Mouse (Mus musculus) thymus, postnatal 14 days (tissue): Measurements from ENCODE around the gene Lyrm1.

Experiments
- DNase-seq: peaks from one replicate; pipeline ENCODE4 v3.0.0; 2021

Gene Lyrm1

DNA sequence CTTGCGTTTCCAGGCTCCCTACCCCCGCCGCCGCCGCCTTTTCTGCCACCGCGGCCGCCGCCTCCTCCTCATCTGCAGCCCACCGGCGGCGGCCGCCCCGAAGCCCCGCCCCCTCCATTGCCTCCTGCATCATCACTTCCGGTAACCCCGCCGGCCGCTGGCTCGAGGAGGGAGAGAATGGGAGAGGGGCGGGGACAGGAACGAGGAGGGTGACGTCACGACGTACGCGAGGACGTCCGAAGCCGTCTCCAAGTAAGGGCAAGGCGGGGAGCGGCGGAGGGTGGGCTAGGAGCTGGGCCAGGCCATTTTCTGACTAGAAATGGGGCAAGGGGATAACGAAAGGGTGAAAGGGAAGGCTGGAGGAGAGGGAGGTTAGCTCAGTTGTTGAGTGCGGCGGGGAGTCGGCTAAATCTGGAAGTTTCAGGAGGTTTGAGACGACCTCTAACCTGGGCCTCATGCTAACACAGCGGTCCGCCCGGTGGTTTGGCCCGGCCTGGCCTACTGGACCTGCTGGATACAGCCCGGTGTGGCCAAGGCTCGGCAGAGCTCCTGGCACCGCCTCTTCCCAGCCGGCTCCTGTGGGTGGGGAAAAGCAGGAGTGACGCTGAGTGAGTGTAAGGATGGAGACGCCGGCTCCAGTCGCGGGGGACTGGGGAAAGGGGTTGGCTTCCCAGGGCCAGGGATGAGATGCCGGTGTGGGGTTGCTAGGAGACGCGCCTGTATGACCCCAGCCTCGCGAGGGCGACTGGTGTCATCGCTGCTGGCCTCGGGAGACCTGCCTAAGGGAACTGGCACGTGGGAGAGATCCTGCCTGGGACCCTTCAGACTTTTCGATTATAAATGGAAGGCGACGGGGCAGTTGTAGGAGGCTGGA is at the start of gene Lyrm1, which contains the start of gene Dcun1d3:
Gene Lyrm1, plus strand, starts transcription at position 223 of the 874 bp plus-strand sequence.
Gene Dcun1d3, minus strand, starts transcription at position 660 of the 874 bp plus-strand sequence.
- peak; percentile 99 for DNase-seq

DNA sequence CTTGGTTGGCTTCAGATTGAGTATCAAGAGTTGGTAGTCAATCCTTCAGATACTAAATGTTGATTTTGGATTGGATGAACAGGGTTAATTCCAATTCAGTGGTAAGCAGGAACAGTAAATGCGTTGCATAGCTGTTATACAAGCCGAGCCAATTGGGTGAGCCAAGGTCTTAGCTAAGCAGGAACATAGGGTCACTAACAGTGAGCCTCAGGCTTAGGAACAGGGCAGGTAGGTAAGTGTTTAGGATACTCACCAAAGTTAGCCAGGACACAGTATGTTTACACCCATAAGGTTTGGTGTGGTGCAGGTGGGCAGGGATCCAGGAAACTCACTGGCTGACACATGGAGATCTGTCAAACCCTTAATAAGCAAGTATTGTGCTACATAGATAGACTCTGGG is 48.3 kb upstream of the Lyrm1 start:
- no peak for DNase-seq

DNA sequence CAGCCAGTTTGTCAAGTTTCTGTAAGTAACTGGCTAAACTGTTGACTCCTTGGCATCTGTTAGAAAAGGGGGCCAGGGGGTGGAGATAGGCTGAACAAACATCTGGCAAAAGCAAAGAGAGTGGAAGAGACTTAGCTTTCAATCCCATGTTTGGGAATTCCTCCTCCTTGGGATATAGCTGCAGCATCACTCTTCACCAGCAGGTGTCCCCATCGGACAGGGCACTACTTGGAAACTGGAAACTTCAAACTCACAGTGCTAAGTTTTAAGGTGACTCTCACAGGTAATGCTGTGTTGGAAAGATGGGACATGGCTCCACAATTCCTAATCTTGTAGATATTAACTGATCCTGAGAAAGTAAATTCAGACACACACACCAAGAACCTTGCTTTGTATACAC is 46.6 kb upstream of the Lyrm1 start:
- peak; percentile 35 for DNase-seq

DNA sequence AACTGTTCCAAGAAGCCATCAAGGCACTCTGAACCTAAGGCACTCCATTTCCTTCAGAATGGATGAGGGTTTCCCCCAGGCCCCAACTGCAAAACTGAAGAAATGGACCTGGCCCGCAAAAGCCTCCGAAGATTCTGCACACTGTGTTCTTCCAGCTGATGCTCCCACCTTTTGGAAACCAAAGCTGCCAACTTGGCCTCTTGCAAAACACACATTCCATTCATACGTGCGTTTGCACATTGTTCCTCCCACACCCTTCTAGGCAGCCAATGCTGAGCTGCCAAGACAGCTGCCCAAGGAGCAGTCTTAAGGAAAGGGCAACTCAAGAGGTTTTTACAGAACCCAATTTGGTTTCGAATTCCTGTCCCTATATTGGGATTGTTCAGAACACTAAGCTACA is 44.9 kb upstream of the Lyrm1 start:
- no peak for DNase-seq

DNA sequence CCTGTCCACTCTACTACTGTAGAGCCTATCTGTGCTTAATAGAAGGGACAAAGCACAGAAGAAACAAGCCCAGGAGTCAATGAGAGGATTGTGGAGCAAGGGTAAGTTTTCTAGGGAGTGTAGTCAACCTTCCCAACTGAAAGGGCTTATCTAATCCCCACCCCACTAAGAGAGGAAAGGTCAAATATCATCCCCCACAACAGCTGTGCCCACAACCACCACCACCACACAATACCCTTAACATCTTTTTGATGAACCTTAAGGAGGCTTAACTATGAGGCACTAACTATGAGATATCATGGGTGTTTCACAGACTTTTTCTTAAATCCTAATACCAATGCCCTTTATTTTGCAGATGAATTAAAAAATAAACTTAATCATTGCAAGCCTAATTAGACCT is 43.2 kb upstream of the Lyrm1 start:
- no peak for DNase-seq

DNA sequence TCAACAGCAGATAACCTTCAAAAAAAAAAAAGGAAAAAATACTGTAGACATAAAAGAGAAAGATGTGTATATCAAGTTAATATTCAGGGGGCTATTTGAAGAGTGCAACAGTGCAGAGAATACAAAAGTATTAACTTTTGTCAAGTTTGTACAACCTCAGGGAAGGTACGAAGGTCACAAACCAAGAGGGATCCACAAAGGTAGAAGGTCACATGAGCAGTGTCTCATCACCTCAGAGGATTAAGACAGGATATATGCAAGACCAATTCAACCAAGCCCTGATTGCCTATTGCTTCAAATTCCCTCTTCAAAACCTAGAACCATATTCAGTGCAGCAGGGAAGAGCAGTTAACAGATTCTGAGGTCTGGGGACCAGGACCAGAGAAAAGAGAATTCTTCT is 42.5 kb upstream of the Lyrm1 start:
- no peak for DNase-seq

DNA sequence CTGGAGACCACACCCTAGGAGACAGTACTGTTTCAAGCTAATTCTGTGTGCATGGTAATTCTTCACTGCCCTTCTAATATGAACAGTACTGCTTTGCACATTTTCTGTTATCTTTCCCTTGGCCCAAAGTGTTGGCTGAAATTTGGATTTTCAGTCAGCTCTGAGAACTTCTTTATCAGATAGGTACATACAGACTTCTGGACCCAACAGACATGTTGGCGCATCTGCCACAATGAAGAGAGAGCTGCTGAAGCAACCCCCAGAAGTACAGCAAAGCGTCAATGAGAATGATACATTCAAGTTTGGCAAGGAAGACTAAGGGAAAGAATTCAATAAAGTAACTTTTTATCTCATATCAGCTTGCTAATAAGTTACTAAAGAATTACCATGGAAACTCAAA is 41.3 kb upstream of the Lyrm1 start:
- DNase-seq, result no peak

DNA sequence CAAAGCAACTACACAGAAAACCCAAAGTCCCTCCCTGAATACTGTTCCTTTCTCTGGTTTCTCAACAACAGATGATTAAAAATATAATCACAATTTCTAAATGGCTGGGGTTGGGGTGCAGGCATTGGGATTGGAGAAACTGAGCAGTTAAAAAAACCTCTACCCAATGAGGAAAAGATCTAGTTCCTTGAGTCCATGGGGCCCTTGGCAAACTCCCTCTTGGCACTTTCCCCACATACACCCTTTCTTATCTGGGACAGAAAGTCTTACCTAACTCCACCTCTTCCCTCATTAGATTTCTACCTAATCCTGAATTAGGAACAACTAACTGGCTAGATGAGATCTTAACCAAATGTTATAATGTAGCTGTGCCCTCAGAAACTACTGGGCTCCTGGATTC is 40.6 kb upstream of the Lyrm1 start:
- DNase-seq, result no peak

DNA sequence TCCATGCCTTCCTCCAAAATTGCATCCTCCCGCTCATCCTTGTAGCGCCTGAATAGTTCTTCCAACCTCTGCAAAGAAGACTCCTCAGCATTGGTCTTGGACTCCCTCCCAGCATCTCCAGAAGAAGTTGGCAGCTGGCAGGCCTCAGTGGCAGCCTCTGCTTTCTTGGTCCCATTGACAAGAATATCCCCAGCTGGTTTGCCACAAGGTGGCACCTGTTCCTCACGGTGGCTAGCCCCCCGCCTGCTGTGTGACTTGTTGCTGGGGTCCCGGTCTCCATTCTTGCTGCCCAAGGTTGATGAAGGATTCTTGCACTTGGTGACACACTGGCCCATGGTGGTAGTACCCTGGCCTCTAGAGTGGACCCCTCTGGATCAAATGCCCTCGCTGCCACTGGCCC is 36.2 kb upstream of the Lyrm1 start:
- peak; percentile 25 for DNase-seq

DNA sequence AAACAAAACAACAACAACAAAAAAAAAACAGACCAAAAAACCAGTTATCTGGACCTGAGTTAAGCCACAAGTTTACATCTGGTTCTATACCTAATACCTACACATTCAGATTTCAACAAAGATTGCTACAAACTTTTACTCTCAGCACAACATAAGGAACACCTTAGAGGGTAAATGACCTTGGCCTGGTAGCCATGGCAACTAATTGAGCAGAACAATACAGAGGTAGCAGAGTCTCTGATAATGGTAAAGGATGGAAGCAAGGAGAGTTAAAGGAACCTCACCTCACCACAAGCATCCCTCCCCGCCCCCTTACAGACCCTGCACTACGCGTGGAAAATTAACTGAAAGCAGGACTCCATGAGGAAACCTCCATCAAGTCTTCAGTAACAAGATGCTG is 35.5 kb upstream of the Lyrm1 start:
- no peak for DNase-seq

DNA sequence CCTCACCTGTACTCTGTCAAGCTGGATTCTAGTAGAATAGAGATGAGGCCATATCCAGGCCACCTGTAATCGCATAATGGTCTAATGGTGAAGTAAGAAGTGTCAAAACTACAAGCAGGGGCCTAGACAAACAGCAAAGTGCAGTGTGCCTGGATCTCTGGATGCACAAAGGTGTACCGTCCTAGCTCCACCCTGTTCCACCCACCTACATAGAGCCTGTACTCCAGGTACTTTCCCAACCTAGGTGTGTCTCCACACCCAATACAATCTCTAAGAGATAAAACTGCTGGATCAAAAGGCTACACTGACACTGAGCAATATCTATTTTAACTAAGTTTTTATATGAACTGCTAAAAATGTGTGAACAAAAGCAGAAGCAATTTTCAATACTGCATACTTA is 35.1 kb upstream of the Lyrm1 start:
- DNase-seq, result no peak

DNA sequence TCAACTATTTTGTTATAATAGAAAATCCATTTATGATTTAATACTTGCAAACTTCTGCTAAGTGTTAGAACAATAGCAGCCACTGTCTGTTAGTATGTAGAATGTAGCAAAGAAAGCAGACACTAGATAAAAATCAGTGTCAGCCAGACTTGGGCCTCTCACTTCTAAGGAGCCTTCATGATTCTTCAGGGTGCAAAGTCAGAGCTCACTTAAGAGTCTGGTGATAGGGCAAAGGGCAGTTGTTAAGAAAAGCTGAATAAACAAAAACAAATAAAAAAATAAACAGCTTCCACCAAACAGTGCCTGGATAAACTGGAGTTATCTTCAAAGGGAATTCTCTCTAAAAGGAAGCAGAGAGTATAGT is 34.7 kb upstream of the Lyrm1 start:
- DNase-seq, result no peak

DNA sequence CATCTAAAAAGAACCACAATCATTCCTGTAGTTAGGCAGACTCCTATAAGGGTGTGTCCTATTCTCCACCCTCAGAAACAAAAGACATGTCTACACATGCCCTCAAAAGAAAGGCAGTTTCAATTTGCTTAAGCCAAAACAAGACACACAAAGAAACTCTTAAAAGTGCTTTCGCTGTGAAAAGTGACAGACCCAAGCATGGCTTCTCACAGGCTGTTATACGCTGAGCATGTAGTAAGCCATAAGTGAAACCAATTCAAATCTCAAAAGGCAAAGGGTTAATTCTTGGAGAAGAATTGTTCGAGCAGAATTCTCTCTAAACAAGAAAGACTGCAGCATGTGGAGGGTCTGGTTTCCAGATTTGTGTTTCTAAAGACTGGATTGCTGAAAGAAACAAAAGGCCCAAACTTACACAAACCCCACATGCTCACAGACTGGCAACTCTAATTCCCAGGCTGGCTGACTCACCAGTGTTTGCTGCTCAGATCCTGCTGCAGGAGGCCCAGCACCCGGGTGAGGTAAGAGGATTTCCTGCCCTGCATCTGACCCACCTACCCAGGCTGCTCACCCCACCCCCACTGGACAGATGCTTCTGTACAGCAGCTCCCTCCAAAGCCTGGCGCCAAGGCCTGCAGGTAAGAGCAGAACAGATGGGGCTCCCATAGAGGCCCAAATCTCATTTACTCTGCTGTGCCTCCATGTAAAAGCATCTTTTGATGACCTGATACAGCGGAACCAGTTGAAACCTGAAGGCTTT is 34.1 kb upstream of the Lyrm1 start:
- DNase-seq, result peak; percentile 68

DNA sequence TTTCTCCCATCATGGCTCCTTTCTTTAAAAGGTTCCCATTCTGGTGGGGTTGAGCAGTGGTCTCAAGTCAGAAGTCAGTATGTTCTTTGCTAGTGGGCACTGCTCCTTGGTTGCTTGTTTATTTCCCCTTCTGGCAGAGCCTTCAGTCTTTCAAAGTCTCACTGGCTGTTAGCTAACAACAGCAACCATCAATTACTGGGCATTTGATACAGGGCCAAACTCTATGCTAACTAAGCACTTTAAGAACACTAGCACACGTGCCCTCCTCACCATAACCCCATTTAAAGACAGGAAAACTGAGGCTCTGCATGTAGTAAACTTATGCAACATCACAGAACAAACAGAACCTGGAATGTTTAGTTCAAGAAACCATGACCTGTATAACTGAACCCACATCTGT is 33.5 kb upstream of the Lyrm1 start:
- no peak for DNase-seq

DNA sequence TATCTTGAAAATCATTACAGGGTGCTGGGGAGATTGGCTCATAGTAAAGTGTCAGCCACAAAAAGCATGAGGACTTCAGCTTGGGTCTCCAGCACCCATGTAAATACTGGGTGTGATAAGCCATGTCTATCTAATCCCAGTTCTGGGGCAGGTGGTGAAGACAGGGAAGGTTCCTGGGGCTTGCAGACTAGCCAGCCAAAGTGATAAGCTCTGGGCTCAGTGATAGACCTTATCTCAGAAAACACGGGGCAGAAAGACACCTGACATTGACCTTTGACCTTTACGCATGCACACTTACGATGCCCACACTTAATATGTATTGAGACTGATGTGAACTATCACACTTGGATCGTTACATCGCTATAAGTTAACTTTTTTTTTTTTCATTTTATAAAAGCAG is 31.2 kb upstream of the Lyrm1 start:
- no peak for DNase-seq

DNA sequence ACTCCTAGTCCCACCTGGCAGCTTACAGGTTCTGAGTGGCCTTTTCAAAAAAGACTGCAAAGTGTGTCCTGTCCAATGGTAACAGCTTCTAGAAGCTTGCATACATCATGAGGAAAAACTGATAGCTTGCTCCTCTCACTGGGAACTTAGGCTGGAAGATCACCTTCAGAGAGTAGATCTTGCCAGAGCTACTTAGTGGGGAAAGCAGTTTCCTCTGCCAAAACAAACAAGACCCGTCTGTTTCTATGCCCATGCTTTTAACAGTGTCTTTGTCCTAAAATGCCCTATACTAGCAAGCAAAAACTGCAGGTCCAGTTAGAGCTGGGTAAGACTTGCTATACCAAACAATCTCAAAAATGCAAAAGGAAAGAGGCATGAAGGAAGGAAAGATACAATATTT is 29.5 kb upstream of the Lyrm1 start:
- DNase-seq, result no peak

DNA sequence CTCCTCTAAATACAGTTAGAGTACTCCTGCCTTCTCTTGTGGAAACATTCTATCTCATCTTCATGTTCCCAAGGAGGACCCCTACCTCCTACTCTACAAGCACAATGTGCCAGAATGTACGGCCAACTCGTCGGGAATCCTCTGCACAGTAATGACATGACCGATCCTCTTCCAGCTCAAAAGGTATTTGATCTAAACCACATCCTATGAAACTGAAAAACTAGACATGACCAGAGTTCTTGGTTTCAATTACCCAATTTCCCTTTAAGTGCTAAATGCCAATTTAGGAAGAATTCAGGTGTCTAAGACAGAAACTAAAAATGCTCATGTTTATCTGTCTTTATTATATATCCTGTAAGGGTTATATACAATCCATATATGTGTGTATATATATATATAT is 23.5 kb upstream of the Lyrm1 start:
- no peak for DNase-seq

DNA sequence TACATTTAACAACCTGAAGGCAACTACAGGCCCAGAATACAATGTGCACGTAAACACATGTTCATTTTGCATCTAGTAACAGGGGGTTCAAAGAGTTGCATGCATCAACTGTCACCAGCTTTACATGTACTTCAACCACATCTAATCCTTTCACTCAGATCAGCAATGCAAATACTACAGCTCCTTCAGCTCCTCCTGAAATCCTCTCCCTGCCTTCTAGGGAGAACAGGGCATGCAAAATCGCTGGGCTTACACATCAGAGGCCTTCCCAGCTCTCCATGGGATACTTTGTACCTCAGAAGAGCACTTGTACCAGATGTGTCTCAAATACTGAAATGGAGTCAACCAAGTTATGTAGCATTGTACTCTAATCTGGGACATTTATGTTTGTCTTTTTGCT is 22.6 kb upstream of the Lyrm1 start:
- DNase-seq, result no peak

DNA sequence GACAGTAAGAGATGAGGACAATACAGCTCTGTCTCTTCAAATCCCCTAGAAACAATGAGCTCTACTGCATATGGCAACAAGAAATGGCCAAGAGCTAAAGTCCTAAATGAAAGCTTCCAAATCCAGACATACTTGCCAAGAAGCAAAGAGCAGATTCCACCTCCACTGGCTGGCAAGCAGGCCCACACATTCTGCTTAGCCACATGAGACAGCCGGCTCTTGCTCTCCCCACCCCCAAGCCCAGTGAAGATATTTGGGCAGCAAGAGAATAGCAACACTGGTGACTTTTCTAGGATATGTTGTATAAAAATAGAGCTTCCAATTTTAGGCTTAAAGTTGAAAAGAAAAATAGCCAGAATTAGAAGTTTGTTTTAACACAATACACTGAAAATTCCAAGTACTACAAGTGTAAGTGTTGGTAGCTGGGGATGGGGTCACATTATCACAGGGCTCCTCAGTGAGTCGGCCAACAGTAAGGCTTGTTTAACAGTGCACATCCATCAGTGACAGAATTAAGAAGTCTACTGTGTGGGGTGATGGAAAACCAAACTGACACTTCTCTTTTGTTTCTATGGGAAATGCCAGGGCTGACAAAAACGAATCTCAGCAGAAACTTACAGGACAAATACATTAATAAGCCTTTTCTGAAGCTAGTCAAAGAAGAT is 19.8 kb upstream of the Lyrm1 start:
- no peak for DNase-seq

DNA sequence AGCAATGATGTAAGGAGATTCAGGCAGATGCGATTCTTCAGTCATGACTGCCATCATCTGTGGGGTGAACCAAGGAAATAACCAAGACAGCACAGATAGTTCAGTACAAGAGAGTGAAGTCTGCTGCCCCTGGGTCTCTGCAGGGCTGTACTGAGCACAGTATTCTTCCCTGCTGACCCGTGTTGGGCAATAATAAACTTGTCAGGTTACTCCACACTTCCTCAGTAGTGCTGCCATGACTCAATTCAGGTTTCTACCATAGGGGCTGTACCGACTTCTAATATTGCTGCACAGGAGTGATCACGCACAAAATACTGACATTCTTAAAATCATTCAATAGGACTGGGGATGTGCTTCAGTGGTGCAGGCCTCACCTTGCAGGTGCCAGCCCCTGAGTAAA is 16.5 kb upstream of the Lyrm1 start:
- no peak for DNase-seq

DNA sequence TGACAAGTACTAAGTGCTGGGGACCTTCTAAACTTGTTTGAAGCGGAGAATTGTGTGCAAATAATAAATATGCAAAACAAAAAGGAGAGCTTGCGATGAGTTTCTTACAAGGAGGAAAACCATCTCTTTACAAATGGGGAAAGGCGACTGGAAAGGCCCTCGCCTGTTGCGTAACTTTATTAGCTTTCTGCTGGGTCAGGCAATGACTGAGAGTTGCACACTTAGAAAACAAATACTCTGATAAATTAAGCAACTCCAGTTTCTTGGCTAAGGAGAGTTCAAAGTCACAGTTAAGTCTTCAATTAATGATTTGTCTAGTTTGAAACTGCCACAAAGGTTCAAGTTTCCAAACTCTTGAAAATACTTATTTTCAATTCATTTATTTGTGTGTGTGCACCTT is 15.3 kb upstream of the Lyrm1 start:
- no peak for DNase-seq

DNA sequence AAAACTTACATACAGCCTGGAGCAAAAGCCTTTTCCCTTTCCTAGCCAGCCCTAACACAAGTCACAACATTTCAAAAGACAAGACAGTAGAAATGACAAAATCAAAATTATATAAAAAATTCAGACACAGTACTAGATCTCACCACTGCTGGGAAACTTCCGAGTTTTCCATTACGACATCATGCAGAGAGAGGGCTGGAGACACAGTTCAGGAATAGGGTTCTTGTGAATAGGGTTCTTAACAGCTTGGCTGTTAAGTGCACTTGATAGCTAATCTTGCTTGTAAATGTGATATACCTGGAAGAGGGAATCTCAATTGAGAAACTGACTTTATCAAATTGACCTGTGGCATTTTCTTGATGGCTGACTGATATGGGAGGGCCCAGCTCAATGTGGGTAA is 14.4 kb upstream of the Lyrm1 start:
- DNase-seq, result no peak

DNA sequence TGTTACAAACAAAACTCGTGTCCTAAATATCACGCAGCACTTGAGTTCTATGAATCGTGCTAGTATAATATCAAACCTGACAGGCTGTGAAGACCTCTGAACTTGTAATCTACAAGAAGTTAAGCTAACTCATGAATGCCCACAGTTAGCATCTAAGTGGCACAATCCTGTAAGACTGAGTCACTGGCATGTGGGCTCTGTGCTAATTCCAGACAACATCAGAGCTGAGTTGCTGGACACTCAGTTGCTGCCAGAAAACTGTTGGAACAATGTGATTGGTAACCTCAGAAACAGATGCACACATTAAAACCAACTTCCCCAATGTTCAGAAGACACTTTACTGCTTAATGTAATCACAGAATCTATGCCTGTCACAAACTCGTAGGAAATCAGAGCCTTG is 7.8 kb upstream of the Lyrm1 start:
- no peak for DNase-seq

DNA sequence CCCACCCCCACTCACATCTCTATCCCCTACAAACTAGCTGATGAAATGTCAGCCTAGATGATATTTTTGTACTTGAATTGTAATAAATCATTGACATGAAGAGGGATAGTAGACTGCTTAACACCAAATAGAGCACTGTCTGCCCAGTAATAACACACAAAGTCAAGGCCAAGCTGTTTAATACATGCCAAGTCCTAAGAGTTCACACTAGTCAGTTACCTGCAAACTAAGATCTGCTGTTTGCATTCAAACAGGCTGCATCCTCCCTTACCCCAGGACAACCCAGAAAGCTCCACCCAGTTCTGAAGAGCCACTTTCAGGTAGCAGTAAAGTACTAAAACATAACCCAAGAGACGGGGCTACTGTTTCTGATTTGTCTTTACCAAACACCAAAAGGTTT is 3.5 kb upstream of the Lyrm1 start:
- DNase-seq, result no peak
